Mouse (Mus musculus) heart, postnatal 4 days (tissue): Measurements from ENCODE around the gene Cnnm1. TPM values are rescaled to one million over a fixed set of nuclear protein-coding genes. Genes with fewer than 3 reads are reported as not detected.

ENCODE experiments used
- DNase-seq: peaks from one replicate; pipeline ENCODE4 v3.0.0; 2021
- total RNA-seq, 2 experiments: library from RNA; stranded (reverse); gene quantifications; 2 replicates each; pipeline ENCODE4 v1.2.3; 2021

Cnnm1 gene
- total RNA-seq, 2 experiments from 2014 or later, result 0.10 to 0.11 TPM

- DNase-seq, result no peak
Measured at GRCm38 (mm10) chr19:43546337-43547117, 106.3 kb downstream of the Cnnm1 start.

Other genes with a start within 250 kb of the Cnnm1 start
- 1 to 10 TPM in 1 of 2 experiments, under 1 TPM in 1; 0.71 to 1.4 TPM for gene Hpse2, start 52.1 kb upstream of the Cnnm1 start, total RNA-seq
- 100 to 1,000 TPM; 341 to 353 TPM for gene Got1, start 84.2 kb downstream of the Cnnm1 start, total RNA-seq
- not detected for gene Nkx2-3, start 171.9 kb downstream of the Cnnm1 start, total RNA-seq
- gene Slc25a28, start 234.4 kb downstream of the Cnnm1 start, total RNA-seq, result 10 to 100 TPM; 23.3 to 24.0 TPM
- gene Entpd7, start 249.2 kb downstream of the Cnnm1 start, total RNA-seq, result 1 to 10 TPM; 6.5 to 6.9 TPM